Mouse (Mus musculus) ovary, adult 2 months (tissue): ENCODE results near the gene Olfr16. TPM values are rescaled to one million over a fixed set of nuclear protein-coding genes. Genes with fewer than 3 reads are reported as not detected.

Experiments
- polyA plus RNA-seq: library from polyadenylated mRNA; depleted of rRNA; stranded (reverse); fragments of >200 nt; gene quantifications from 2 replicates; pipeline ENCODE4 v1.2.3, GENCODE M21; 2012; rRNA removed

Gene Olfr16
- polyA plus RNA-seq, result not detected in 2 replicates

DNA sequence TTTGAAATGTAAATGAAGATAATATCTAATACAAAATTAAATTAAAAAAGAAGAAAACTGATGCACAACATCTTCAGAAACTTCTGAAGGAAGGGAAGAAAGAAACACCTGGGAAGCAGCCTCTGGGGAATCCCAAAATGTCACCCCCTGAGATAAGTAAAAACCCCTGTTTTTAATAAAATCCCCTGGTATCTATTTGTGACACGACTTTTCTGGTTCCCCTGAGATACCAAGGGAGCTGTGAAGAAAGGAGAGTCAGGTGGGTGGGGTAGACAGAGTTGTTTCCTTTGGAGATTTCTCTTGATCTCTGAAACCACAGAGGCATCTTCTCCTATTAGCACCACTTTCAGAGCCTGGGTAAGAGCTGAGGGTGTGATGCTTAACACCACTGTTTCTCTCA, at the start of gene Olfr16:
TSS of gene Olfr16 (plus strand) at position 250 of the 400 bp plus-strand sequence.

Other genes starting within 250 kb of the Olfr16 start
- not detected in 2 replicates for gene Apcs, start 55.4 kb upstream of the Olfr16 start, polyA plus RNA-seq
- gene Olfr1408, start 187.0 kb downstream of the Olfr16 start, polyA plus RNA-seq, result not detected in 2 replicates
- gene Olfr1406, start 240.2 kb downstream of the Olfr16 start, polyA plus RNA-seq, result not detected in 2 replicates
- not detected in 2 replicates for gene Olfr218, start 247.4 kb downstream of the Olfr16 start, polyA plus RNA-seq